Mouse (Mus musculus) embryonic fibroblast, embryonic 13.5 days (primary cell): ENCODE results near the gene Mmd2.

Source experiments
- CTCF ChIP-seq: IDR thresholded peaks from 2 replicates; pipeline ENCODE4 v1.5.1; 2011; ENCODE audit warnings: mild to moderate bottlenecking, control low read depth, low read length, moderate library complexity, borderline replicate concordance; ENCODE audit not compliant: insufficient read depth
- POLR2A ChIP-seq: IDR thresholded peaks from 2 replicates; pipeline ENCODE4 v1.6.1; 2011; ENCODE audit warnings: low read depth, mild to moderate bottlenecking, control low read depth, low read length, moderate library complexity

DNA sequence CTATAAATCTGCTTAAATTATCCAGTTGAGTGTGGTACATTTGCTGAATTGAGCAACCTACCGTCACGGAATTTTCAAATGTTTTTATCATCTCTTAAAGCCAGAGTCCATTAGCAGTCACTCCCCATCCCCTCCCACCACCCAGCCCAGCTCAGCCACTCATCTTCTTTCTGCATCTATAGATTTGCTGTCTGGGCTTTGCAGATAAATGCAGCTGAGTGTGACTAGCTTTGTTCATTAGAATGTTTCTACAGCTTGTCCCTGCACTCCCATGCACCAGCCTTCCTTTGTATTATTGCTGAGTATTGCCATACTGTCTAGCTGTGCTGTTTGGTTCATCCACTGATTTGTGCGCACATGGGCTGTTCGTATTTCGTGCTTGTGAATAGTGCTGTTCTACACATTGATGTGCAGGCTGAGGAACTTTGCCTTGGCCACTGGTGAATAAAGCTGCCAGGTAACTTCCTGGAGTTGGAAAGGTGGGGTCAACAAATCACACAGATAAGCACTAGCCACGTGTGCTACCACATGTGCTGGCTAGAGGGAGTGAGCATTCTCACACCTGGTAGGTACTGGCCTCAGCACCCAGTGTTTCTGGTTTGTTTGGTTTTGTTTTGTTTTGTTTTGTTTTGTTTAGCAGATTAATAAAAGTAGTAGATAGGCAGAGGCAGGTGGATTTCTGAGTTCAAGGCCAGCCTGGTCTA lies 42.3 kb upstream of the Mmd2 start:
- TF ChIP-seq CTCF (no peak), POLR2A (no peak)
